ENCODE assay signal across 24 mouse cellular contexts in genomic region chr3:63938928-63939327, GRCm38 (mm10). TPM values are rescaled to one million over a fixed set of nuclear protein-coding genes. Genes with fewer than 3 reads are reported as not detected.
DNase-seq lines count a peak whose midpoint lies in the region; ATAC-seq and TF ChIP-seq lines count a peak whose summit lies in the region.
"Had no signal": no experiment of that assay in that cellular context is flagged by ENCODE, and none has a peak within 500 bp of the region (broad histone marks: within the 10 kb centered on the region; RNA-seq: fewer than 3 reads in every experiment).

No protein-coding gene starts in this region.

- ATAC-seq in kidney, embryonic 16.5 days (ENCODE audit: low FRiP score, low TSS enrichment) = no peak
- ATAC-seq: forebrain, embryonic 14.5 days had no signal

- H3K27ac ChIP-seq in kidney, adult 2 months (ENCODE audit: insufficient read depth, low read depth, low read length) = no peak overlapping the region
- H3K27ac ChIP-seq in kidney, embryonic 16.5 days (ENCODE audit: low read length) = no peak overlapping the region
- H3K27ac ChIP-seq in left cerebral cortex, adult 2 months = no peak overlapping the region
- H3K27ac ChIP-seq: embryonic facial prominence, embryonic 13.5 days; embryonic facial prominence, embryonic 15.5 days; forebrain, embryonic 10.5 days; forebrain, embryonic 12.5 days had no signal

- WGBS in kidney, adult 2 months = 65% methylated on average over 2 of the region's 2 CpGs
- WGBS in kidney, embryonic 16.5 days = 89% methylated on average over 2 of the region's 2 CpGs

- no peak overlapping the region for H3K4me2 ChIP-seq in kidney, embryonic 16.5 days (replicated peaks; ENCODE audit: low read depth, low read length)
- H3K4me2 ChIP-seq: embryonic facial prominence, embryonic 13.5 days; embryonic facial prominence, embryonic 15.5 days; forebrain, embryonic 12.5 days had no signal

- no peak overlapping the region for H3K4me3 ChIP-seq in kidney, adult 2 months (ENCODE audit: insufficient read depth, low read depth, low read length)
- no peak overlapping the region for H3K4me3 ChIP-seq in kidney, embryonic 16.5 days (ENCODE audit: low read length)
- H3K4me3 ChIP-seq in left cerebral cortex, adult 2 months = no peak overlapping the region
- H3K4me3 ChIP-seq: embryonic facial prominence, embryonic 13.5 days; embryonic facial prominence, embryonic 15.5 days; erythroblast, embryonic 14.5 days; forebrain, embryonic 10.5 days; forebrain, embryonic 12.5 days had no signal

- peak; percentile 12 for DNase-seq in kidney, adult 2 months
- no peak for DNase-seq in kidney, adult 11 months
- DNase-seq in kidney, postnatal 14 days = peak; percentile 14
- peak; percentile 7 for DNase-seq in left cerebral cortex, postnatal 4 days
- no peak for DNase-seq in left cerebral cortex, adult 2 months (ENCODE audit: extremely low spot score in 1 of 2, low spot score in 2 of 2)
- no peak for DNase-seq in heart, postnatal 10 days
- DNase-seq: adrenal gland, adult 2 months; adrenal gland, postnatal 10 days; adrenal gland, postnatal 25 days; cerebellum, adult 11 months; cerebellum, adult 18-20 months; cerebellum, adult 8-10 months; cerebellum, adult 9-11 months; cerebellum, postnatal 36 days; embryo, embryonic 11 days had no signal

- H3K9me3 ChIP-seq in kidney, embryonic 16.5 days (ENCODE audit: low read length) = no peaks in the 10 kb centered on the region
- H3K9me3 ChIP-seq: embryonic facial prominence, embryonic 13.5 days; embryonic facial prominence, embryonic 15.5 days; forebrain, embryonic 10.5 days; forebrain, embryonic 12.5 days had no signal

- intact Hi-C loops in left cerebral cortex, postnatal 4 days (cut with DNase I) = no loop called here
- intact Hi-C loops in left cerebral cortex, adult 2 months (cut with DNase I) = no loop called here
- intact Hi-C loops in heart, postnatal 10 days (cut with DNase I) = no loop called here

- H3K27me3 ChIP-seq in kidney, adult 2 months (replicated peaks; ENCODE audit: control insufficient read depth, insufficient read depth, low read length) = no peaks in the 10 kb centered on the region
- no peaks in the 10 kb centered on the region for H3K27me3 ChIP-seq in kidney, embryonic 16.5 days (ENCODE audit: insufficient read depth, low read length)
- H3K27me3 ChIP-seq: embryonic facial prominence, embryonic 13.5 days; embryonic facial prominence, embryonic 15.5 days; forebrain, embryonic 12.5 days had no signal

- H3K36me3 ChIP-seq in kidney, adult 2 months (ENCODE audit: control insufficient read depth, insufficient read depth, low read length) = no peaks in the 10 kb centered on the region; the same call in 1 of the 2 replicates
- H3K36me3 ChIP-seq in kidney, embryonic 16.5 days (ENCODE audit: insufficient read depth, low read length) = peaks cover 11% of the 10 kb centered on the region; the same call in 1 of the 2 replicates
- H3K36me3 ChIP-seq: embryonic facial prominence, embryonic 15.5 days; forebrain, embryonic 10.5 days; forebrain, embryonic 12.5 days had no signal

- H3K4me1 ChIP-seq in kidney, adult 2 months (ENCODE audit: control insufficient read depth, insufficient read depth, low read length) = no peaks in the 10 kb centered on the region
- H3K4me1 ChIP-seq in kidney, embryonic 16.5 days (ENCODE audit: insufficient read depth, low read length) = no peaks in the 10 kb centered on the region
- H3K4me1 ChIP-seq: embryonic facial prominence, embryonic 13.5 days; embryonic facial prominence, embryonic 15.5 days; forebrain, embryonic 10.5 days; forebrain, embryonic 12.5 days had no signal

- H3K9ac ChIP-seq in kidney, embryonic 16.5 days (replicated peaks; ENCODE audit: low read length) = no peak overlapping the region
- H3K9ac ChIP-seq: embryonic facial prominence, embryonic 13.5 days; embryonic facial prominence, embryonic 15.5 days; forebrain, embryonic 12.5 days had no signal

- no peak for TF ChIP-seq CTCF in kidney, adult 2 months (conservative IDR thresholded peaks at IDR 0.05; ENCODE audit: insufficient read depth, insufficient read length, low read depth, low read length)
- TF ChIP-seq CTCF in left cerebral cortex, adult 2 months (IDR thresholded peaks at IDR 0.05) = no peak

- no peak for TF ChIP-seq POLR2A in kidney, adult 2 months (IDR thresholded peaks at IDR 0.05; ENCODE audit: low read depth, low read length)

RNA-seq across cellular contexts. Expression of gene E130311K13Rik, which starts 9.7 kb away (rescaled TPM):
- 4.5 and 6.1 TPM in 2 replicates for polyA plus RNA-seq in kidney, adult 2 months (2012; rRNA removed)
- polyA plus RNA-seq in kidney, embryonic 16.5 days (2015; fragmentation: Nextera tagmentation; extraction: Ambion mirVana) = 5.5 and 6.1 TPM in 2 replicates
- 10 to 100 TPM; 12.5 to 13.2 TPM for total RNA-seq in left cerebral cortex, postnatal 4 days (2021)
- total RNA-seq in left cerebral cortex, adult 2 months (2021) = 10 to 100 TPM; 10.5 to 11.5 TPM
- 1 to 10 TPM; 6.3 to 6.7 TPM for total RNA-seq in heart, postnatal 10 days (2021)
- polyA plus RNA-seq: erythroblast, embryonic 14.5 days had no signal

RNA-seq across cellular contexts. Expression of gene Slc33a1, which starts 25.6 kb away (rescaled TPM):
- polyA plus RNA-seq in kidney, adult 2 months (2012; rRNA removed) = 43.0 and 47.0 TPM in 2 replicates
- 31.6 and 36.7 TPM in 2 replicates for polyA plus RNA-seq in kidney, embryonic 16.5 days (2015; fragmentation: Nextera tagmentation; extraction: Ambion mirVana)
- total RNA-seq in left cerebral cortex, postnatal 4 days (2021) = 10 to 100 TPM; 20.6 to 21.1 TPM
- total RNA-seq in left cerebral cortex, adult 2 months (2021) = 10 to 100 TPM; 29.7 to 30.2 TPM
- 10 to 100 TPM in 1 of 2 experiments, 1 to 10 TPM in 1; 9.6 to 10.9 TPM for total RNA-seq in heart, postnatal 10 days (2021)

RNA-seq across cellular contexts. Expression of gene Gmps, which starts 37.0 kb away (rescaled TPM):
- polyA plus RNA-seq in kidney, adult 2 months (2012; rRNA removed) = 3.5 and 5.1 TPM in 2 replicates
- polyA plus RNA-seq in kidney, embryonic 16.5 days (2015; fragmentation: Nextera tagmentation; extraction: Ambion mirVana) = 46.4 and 48.4 TPM in 2 replicates
- total RNA-seq in left cerebral cortex, postnatal 4 days (2021) = 10 to 100 TPM; 47.1 to 47.8 TPM
- total RNA-seq in left cerebral cortex, adult 2 months (2021) = 10 to 100 TPM; 44.4 to 47.5 TPM
- total RNA-seq in heart, postnatal 10 days (2021) = 10 to 100 TPM; 27.5 to 30.1 TPM

RNA-seq across cellular contexts. Expression of gene Plch1, which starts 39.7 kb away (rescaled TPM):
- 0.84 and 1.2 TPM in 2 replicates for polyA plus RNA-seq in kidney, adult 2 months (2012; rRNA removed)
- 11.4 and 12.1 TPM in 2 replicates for polyA plus RNA-seq in kidney, embryonic 16.5 days (2015; fragmentation: Nextera tagmentation; extraction: Ambion mirVana)
- 1 to 10 TPM; 7.6 to 9.0 TPM for total RNA-seq in left cerebral cortex, postnatal 4 days (2021)
- 1 to 10 TPM; 6.2 to 8.4 TPM for total RNA-seq in left cerebral cortex, adult 2 months (2021)
- under 1 TPM in 1 of 2 experiments, not detected in 1; 0.55 TPM for total RNA-seq in heart, postnatal 10 days (2021)
- total RNA-seq: adrenal gland, adult 2 months; adrenal gland, postnatal 25 days; common myeloid progenitor, adult 5-6 weeks had no signal
- polyA plus RNA-seq: adrenal gland, adult 2 months; C2C12; erythroblast, embryonic 14.5 days had no signal

Comparison
In these comparisons a context has a peak if more than half of its experiments do, and no peak if none do; other contexts are left out.
1. DNase-seq: peak in kidney, adult 2 months (single experiment), kidney, postnatal 14 days (single experiment) and left cerebral cortex, postnatal 4 days (single experiment); none in kidney, adult 11 months (single experiment), left cerebral cortex, adult 2 months (0 of 2) and heart, postnatal 10 days (0 of 2).